Mouse (Mus musculus): Measurements from ENCODE around the gene Glra2. TPM values are rescaled to one million over a fixed set of nuclear protein-coding genes. Genes with fewer than 3 reads are reported as not detected.
"Not testable (repeated sequence)": the region's sequence is repeated elsewhere in the genome, so short reads cannot be mapped to it uniquely, and the experiment has no call there.

Gene Glra2
- polyA plus RNA-seq (2015; fragmentation: Nextera tagmentation; extraction: Ambion mirVana), result 0.04 TPM in 1 of 2 replicates, not detected in the other

GRCm38 (mm10) chrX:165326939-165327698 is at the start of gene Glra2:
Gene Glra2 (minus strand): TSS chrX:165327393.
- no peak within 1 kb of the TSS for H3K27ac ChIP-seq (ENCODE audit: low read depth, low read length)
- no peaks in the 10 kb centered on the region for H3K36me3 ChIP-seq (ENCODE audit: control insufficient read depth, insufficient read depth)
- WGBS, result 16% methylated on average over 12 of the region's 12 CpGs
- ATAC-seq, result no peak
- TF ChIP-seq CTCF (IDR thresholded peaks at IDR 0.05; ENCODE audit: low read depth), result no peak
- H3K9me3 ChIP-seq (ENCODE audit: control insufficient read depth), result no peaks in the 10 kb centered on the region
- H3K4me1 ChIP-seq (replicated peaks; ENCODE audit: control insufficient read depth, insufficient read depth, low read length), result no peaks in the 10 kb centered on the region
- H3K4me2 ChIP-seq (replicated peaks; ENCODE audit: low read depth), result peak within 1 kb of the TSS; percentile 35
- no peaks in the 10 kb centered on the region for H3K27me3 ChIP-seq (replicated peaks; ENCODE audit: control insufficient read depth, insufficient read depth, low read length)
- no peak within 1 kb of the TSS for H3K4me3 ChIP-seq (ENCODE audit: low read depth, low read length)
- H3K9ac ChIP-seq (ENCODE audit: low read depth, low read length), result no peak within 1 kb of the TSS

- Histone ChIP-seq H3K4me3 (ENCODE audit: low read depth, low read length) (no peak overlapping the region), H3K4me1 (replicated peaks; ENCODE audit: control insufficient read depth, insufficient read depth, low read length) (no peaks in the 10 kb centered on the region), H3K36me3 (ENCODE audit: control insufficient read depth, insufficient read depth) (no peaks in the 10 kb centered on the region), H3K27me3 (replicated peaks; ENCODE audit: control insufficient read depth, insufficient read depth, low read length) (no peaks in the 10 kb centered on the region), H3K4me2 (replicated peaks; ENCODE audit: low read depth) (no peak overlapping the region), H3K9me3 (ENCODE audit: control insufficient read depth) (no peaks in the 10 kb centered on the region), H3K27ac (ENCODE audit: low read depth, low read length) (no peak overlapping the region), H3K9ac (ENCODE audit: low read depth, low read length) (no peak overlapping the region)
- TF ChIP-seq CTCF (IDR thresholded peaks at IDR 0.05; ENCODE audit: low read depth), result no peak
- no peak for ATAC-seq
- 56% methylated on average over 1 of the region's 1 CpGs for WGBS
Observed at GRCm38 (mm10) chrX:165362798-165363197, 35.6 kb upstream of the Glra2 start.

GRCm38 (mm10) chrX:165344611-165345010 is 17.4 kb upstream of the Glra2 start:
- Histone ChIP-seq H3K4me1 (replicated peaks; ENCODE audit: control insufficient read depth, insufficient read depth, low read length) (no peaks in the 10 kb centered on the region), H3K4me3 (ENCODE audit: low read depth, low read length) (no peak overlapping the region), H3K9me3 (ENCODE audit: control insufficient read depth) (no peaks in the 10 kb centered on the region), H3K9ac (ENCODE audit: low read depth, low read length) (no peak overlapping the region), H3K36me3 (ENCODE audit: control insufficient read depth, insufficient read depth) (no peaks in the 10 kb centered on the region), H3K4me2 (replicated peaks; ENCODE audit: low read depth) (no peak overlapping the region), H3K27me3 (replicated peaks; ENCODE audit: control insufficient read depth, insufficient read depth, low read length) (no peaks in the 10 kb centered on the region), H3K27ac (ENCODE audit: low read depth, low read length) (no peak overlapping the region)
- WGBS, result 82% methylated on average over 5 of the region's 5 CpGs
- TF ChIP-seq CTCF (IDR thresholded peaks at IDR 0.05; ENCODE audit: low read depth), result no peak
- no peak for ATAC-seq

GRCm38 (mm10) chrX:165327699-165328333 is 623 bp upstream of the Glra2 start:
- H3K36me3 ChIP-seq (ENCODE audit: control insufficient read depth, insufficient read depth), result no peaks in the 10 kb centered on the region
- peak overlapping the region; percentile 35 for H3K4me2 ChIP-seq (replicated peaks; ENCODE audit: low read depth)
- no peaks in the 10 kb centered on the region for H3K27me3 ChIP-seq (replicated peaks; ENCODE audit: control insufficient read depth, insufficient read depth, low read length)
- 19% methylated on average over 9 of the region's 9 CpGs for WGBS
- no peak overlapping the region for H3K9ac ChIP-seq (ENCODE audit: low read depth, low read length)
- ATAC-seq, result no peak
- no peak overlapping the region for H3K4me3 ChIP-seq (ENCODE audit: low read depth, low read length)
- H3K9me3 ChIP-seq (ENCODE audit: control insufficient read depth), result no peaks in the 10 kb centered on the region
- peak; percentile 57 for TF ChIP-seq CTCF (IDR thresholded peaks at IDR 0.05; ENCODE audit: low read depth)
- H3K4me1 ChIP-seq (replicated peaks; ENCODE audit: control insufficient read depth, insufficient read depth, low read length), result no peaks in the 10 kb centered on the region
- H3K27ac ChIP-seq (ENCODE audit: low read depth, low read length), result no peak overlapping the region

GRCm38 (mm10) chrX:165193550-165193949 is 133.6 kb downstream of the Glra2 start:
- 73% methylated on average over 1 of the region's 1 CpGs for WGBS
- ATAC-seq, result no peak
- H3K36me3 ChIP-seq (ENCODE audit: control insufficient read depth, insufficient read depth), result no peaks in the 10 kb centered on the region
- no peaks in the 10 kb centered on the region for H3K27me3 ChIP-seq (replicated peaks; ENCODE audit: control insufficient read depth, insufficient read depth, low read length)
- no peak overlapping the region for H3K4me3 ChIP-seq (ENCODE audit: low read depth, low read length)
- no peaks in the 10 kb centered on the region for H3K9me3 ChIP-seq (ENCODE audit: control insufficient read depth)
- TF ChIP-seq CTCF (IDR thresholded peaks at IDR 0.05; ENCODE audit: low read depth), result peak; percentile 44
- no peak overlapping the region for H3K27ac ChIP-seq (ENCODE audit: low read depth, low read length)
- H3K9ac ChIP-seq (ENCODE audit: low read depth, low read length), result no peak overlapping the region
- no peak overlapping the region for H3K4me2 ChIP-seq (replicated peaks; ENCODE audit: low read depth)
- H3K4me1 ChIP-seq (replicated peaks; ENCODE audit: control insufficient read depth, insufficient read depth, low read length), result no peaks in the 10 kb centered on the region

GRCm38 (mm10) chrX:165191170-165191569 is 136.0 kb downstream of the Glra2 start:
- H3K4me1 ChIP-seq (replicated peaks; ENCODE audit: control insufficient read depth, insufficient read depth, low read length), result no peaks in the 10 kb centered on the region
- H3K36me3 ChIP-seq (ENCODE audit: control insufficient read depth, insufficient read depth), result no peaks in the 10 kb centered on the region
- H3K4me2 ChIP-seq (replicated peaks; ENCODE audit: low read depth), result no peak overlapping the region
- ATAC-seq, result no peak
- no peaks in the 10 kb centered on the region for H3K27me3 ChIP-seq (replicated peaks; ENCODE audit: control insufficient read depth, insufficient read depth, low read length)
- WGBS, result 34% methylated on average over 1 of the region's 1 CpGs
- peak; percentile 28 for TF ChIP-seq CTCF (IDR thresholded peaks at IDR 0.05; ENCODE audit: low read depth)
- no peak overlapping the region for H3K27ac ChIP-seq (ENCODE audit: low read depth, low read length)
- no peaks in the 10 kb centered on the region for H3K9me3 ChIP-seq (ENCODE audit: control insufficient read depth)
- no peak overlapping the region for H3K9ac ChIP-seq (ENCODE audit: low read depth, low read length)
- H3K4me3 ChIP-seq (ENCODE audit: low read depth, low read length), result no peak overlapping the region

- H3K4me2 ChIP-seq (replicated peaks; ENCODE audit: low read depth); ATAC-seq; H3K36me3 ChIP-seq (ENCODE audit: control insufficient read depth, insufficient read depth); H3K4me1 ChIP-seq (replicated peaks; ENCODE audit: control insufficient read depth, insufficient read depth, low read length); H3K9ac ChIP-seq (ENCODE audit: low read depth, low read length); H3K4me3 ChIP-seq (ENCODE audit: low read depth, low read length); H3K27ac ChIP-seq (ENCODE audit: low read depth, low read length); H3K9me3 ChIP-seq (ENCODE audit: control insufficient read depth); H3K27me3 ChIP-seq (replicated peaks; ENCODE audit: control insufficient read depth, insufficient read depth, low read length): not testable (repeated sequence)
- WGBS, result 94% methylated on average over 2 of the region's 2 CpGs
Observed at GRCm38 (mm10) chrX:165182948-165183347, 144.2 kb downstream of the Glra2 start.
